Mouse (Mus musculus) MEL (cell line): ENCODE measurements around the gene Vamp8.

Experiments
- CTCF ChIP-seq, 3 experiments: IDR thresholded peaks in 2 of 3; conservative IDR thresholded peaks in 1 of 3; 2 replicates each; pipeline ENCODE4 v1.5.1; 2011 to 2012; ENCODE audit warnings: low read length in 3 of 3, low read depth in 2 of 3, mild to moderate bottlenecking in 2 of 3, improper control_type of control experiment in 1 of 3, inconsistent platforms in 1 of 3, mixed read lengths in 1 of 3, moderate library complexity in 1 of 3; ENCODE audit not compliant: control insufficient read depth in 1 of 3, insufficient read depth in 1 of 3, poor library complexity in 1 of 3, severe bottlenecking in 1 of 3
- GATA1 ChIP-seq: IDR thresholded peaks from 2 replicates; pipeline ENCODE4 v1.6.1; 2011; ENCODE audit warnings: low read depth, low read length, improper control_type of control experiment

DNA sequence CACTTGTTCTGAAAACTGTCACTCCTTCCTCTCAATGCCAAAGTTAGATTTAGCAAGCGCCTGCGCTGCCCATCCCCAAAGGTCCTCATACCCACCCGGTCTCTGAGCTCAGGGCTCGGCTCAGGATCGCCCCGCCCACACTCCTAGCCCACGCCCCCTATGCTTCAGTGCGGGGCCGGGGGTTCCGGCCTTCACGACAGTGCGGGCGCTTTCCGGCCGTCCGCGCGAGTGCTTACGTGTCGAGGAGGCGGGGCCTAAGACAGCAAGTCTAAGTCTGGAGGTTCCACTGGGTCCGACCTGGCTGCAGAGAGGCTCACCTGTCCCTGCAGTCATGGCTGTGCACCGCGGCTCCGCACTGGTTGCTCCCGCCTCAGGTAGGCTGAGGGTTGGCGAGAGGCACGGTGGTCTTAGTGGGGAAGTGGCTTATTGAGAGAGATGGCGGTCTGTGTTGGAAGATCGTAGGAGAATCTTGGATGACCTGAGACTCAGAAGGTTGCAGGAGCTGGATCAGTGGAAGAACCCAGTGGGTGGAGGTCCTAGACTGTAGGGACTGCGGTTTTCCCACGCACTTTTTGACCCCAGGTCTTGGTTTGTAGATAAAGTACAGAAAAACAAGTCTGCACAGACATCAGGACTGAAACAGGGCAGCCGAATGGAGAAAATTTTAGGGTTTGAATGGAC lies 23.7 kb upstream of the Vamp8 start, which contains the start of gene Ggcx:
- no peak for TF ChIP-seq CTCF (IDR thresholded peaks at IDR 0.05 in 2 of 3, conservative IDR thresholded peaks at IDR 0.05 in 1 of 3; ENCODE audit: control insufficient read depth in 1 of 3, insufficient read depth in 1 of 3, low read depth in 2 of 3, low read length in 3 of 3, poor library complexity in 1 of 3, severe bottlenecking in 1 of 3)
- TF ChIP-seq GATA1: no peak
